Mouse (Mus musculus): ENCODE measurements at regions not wholly inside any gene's neighbourhood (a gene's known extent, or its start where the extent isn't known, plus 50 kb on each side); places are given as distances from the start of the nearest gene placed in this dataset.

DNA sequence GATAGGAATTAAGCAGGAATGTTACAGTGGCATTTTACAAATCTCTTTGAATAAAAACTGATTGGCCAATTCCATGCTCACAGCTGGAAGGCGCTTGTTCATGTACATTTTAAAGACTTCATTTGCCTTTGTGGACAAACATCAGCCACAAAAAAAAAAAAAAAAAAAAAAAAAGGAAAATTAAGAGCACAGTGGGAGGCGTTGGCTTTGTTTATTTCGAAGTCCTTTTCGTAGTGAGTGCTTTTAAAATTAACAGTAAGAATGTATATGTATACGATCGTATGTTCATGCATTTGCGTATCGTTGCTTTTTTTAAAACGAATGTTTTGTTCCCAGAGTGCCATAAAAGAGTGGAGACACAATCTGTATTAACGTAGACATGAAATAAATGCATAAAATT lies 250.6 kb upstream of the Nfe2l3 start:
- peaks cover 66% of the 10 kb centered on the region for H3K27me3 ChIP-seq (ENCODE audit: control insufficient read depth, insufficient read depth, low read depth, low read length)
- WGBS = 25% methylated on average over 10 of the region's 10 CpGs
- no peaks in the 10 kb centered on the region for H3K9me3 ChIP-seq (replicated peaks; ENCODE audit: control insufficient read depth, low read length, poor library complexity, severe bottlenecking)
- H3K36me3 ChIP-seq (ENCODE audit: control insufficient read depth, insufficient read depth, low read length) = no peaks in the 10 kb centered on the region
- no peaks in the 10 kb centered on the region for H3K4me1 ChIP-seq (ENCODE audit: control insufficient read depth, insufficient read depth, low read length)
- no peak overlapping the region for H3K4me3 ChIP-seq (ENCODE audit: low read depth, low read length)
- H3K4me2 ChIP-seq (ENCODE audit: low read length) = no peak overlapping the region
- no peak overlapping the region for H3K9ac ChIP-seq (ENCODE audit: low read depth, low read length)
- no peak for ATAC-seq
- H3K27ac ChIP-seq (ENCODE audit: low read length) = no peak overlapping the region

DNA sequence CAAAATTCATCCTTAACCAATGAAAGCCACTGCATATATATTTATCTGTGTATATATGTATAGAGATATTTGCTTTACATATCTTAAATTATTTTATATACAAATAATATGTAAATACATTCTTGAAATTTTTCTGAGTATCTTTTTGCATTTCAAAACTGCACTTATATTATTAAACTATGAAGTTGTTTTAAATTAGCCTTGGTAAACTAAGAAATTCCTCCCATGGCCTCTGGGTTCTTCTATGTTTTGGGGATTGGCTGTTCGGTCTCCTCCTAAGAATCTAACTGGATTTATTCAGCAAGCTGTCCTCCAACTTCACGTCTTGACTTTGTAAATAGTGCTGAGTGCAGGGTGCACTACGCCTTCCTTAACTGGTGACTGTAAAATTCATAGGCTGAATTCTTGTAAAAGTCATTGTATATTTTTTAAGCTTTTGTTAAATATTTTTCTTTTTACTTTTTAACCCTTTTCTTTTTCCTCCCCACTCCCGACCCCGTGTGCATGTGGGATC lies 249.6 kb upstream of the Nfe2l3 start:
- Histone ChIP-seq H3K4me1 (ENCODE audit: control insufficient read depth, insufficient read depth, low read length) (no peaks in the 10 kb centered on the region), H3K27ac (ENCODE audit: low read length) (no peak overlapping the region), H3K36me3 (ENCODE audit: control insufficient read depth, insufficient read depth, low read length) (no peaks in the 10 kb centered on the region), H3K27me3 (ENCODE audit: control insufficient read depth, insufficient read depth, low read depth, low read length) (peaks cover 68% of the 10 kb centered on the region), H3K4me2 (ENCODE audit: low read length) (no peak overlapping the region), H3K9ac (ENCODE audit: low read depth, low read length) (no peak overlapping the region), H3K9me3 (replicated peaks; ENCODE audit: control insufficient read depth, low read length, poor library complexity, severe bottlenecking) (no peaks in the 10 kb centered on the region), H3K4me3 (ENCODE audit: low read depth, low read length) (no peak overlapping the region)
- ATAC-seq = no peak
- WGBS = 9% methylated on average over 5 of the region's 5 CpGs

DNA sequence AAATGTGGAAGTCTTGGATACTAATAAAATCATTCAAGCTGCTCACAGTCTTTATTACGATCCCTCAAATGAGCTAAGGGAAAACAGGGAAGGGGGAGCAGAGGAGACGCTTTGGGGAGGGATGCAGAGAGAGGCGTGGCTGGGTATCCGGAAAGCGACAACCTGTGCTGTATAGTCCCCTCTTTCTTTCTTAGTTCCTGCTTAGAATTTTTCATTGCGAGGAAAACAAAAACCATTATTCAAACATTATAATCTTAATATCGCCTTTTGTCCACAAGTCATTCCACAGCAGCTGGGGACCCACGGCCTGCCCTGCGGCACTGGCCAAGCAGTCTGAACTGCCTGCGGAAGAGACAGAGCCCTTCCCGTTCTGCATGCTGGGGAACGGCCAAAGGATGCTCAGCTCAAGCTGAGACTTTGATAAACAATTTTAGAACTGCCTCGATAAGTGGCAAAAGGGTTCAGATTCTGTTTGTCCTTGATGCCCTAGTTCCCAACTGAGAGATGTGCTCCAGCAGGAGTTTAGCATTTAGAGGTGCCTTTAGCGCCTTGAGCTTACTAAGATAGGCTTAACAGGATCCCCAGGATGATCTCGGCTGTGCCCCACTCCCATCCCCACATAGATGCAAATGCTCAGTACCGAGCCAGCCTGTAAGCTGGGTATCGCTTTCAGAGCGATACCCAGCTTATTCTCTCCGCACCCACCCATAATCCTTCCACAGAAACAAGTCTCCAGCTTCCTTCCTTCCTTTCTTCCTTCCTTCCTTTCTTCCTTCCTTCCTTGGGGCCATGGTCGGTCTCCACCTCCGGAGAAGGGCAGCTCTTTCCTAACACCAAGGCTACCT lies 248.7 kb upstream of the Nfe2l3 start:
- under 1% methylated on average over 21 of the region's 21 CpGs for WGBS

DNA sequence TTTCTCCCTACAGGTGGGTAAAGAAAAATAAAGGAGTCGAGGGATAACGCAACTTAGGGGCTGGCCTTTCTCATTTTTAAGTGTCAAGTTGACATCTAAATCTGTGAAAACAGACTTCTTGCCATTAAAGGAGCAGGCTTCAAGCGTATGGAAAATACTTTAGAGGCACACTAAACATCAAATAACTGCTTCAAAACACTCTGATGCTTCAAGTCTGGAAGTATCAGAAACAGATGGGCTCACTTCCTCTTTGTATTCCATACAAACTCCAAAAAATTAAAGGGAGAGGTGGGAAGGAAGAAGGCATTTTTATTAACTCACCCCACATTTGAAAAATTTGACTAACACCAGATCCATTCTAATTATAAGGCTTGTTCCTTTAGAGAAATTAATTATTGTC lies 248.0 kb upstream of the Nfe2l3 start:
- H3K27ac ChIP-seq (ENCODE audit: low read length) = no peak overlapping the region
- H3K4me3 ChIP-seq (ENCODE audit: low read depth, low read length) = no peak overlapping the region
- H3K9me3 ChIP-seq (replicated peaks; ENCODE audit: control insufficient read depth, low read length, poor library complexity, severe bottlenecking) = no peaks in the 10 kb centered on the region
- H3K27me3 ChIP-seq (ENCODE audit: control insufficient read depth, insufficient read depth, low read depth, low read length) = peaks cover 78% of the 10 kb centered on the region
- H3K4me2 ChIP-seq (ENCODE audit: low read length) = no peak overlapping the region
- no peaks in the 10 kb centered on the region for H3K36me3 ChIP-seq (ENCODE audit: control insufficient read depth, insufficient read depth, low read length)
- ATAC-seq = no peak
- 6% methylated on average over 3 of the region's 3 CpGs for WGBS
- no peaks in the 10 kb centered on the region for H3K4me1 ChIP-seq (ENCODE audit: control insufficient read depth, insufficient read depth, low read length)
- H3K9ac ChIP-seq (ENCODE audit: low read depth, low read length) = no peak overlapping the region

More for the DNA sequence above, 248.7 kb upstream of the Nfe2l3 start:
- no peak for ATAC-seq
- H3K4me1 ChIP-seq (ENCODE audit: control insufficient read depth, insufficient read depth, low read length) = no peaks in the 10 kb centered on the region
- no peaks in the 10 kb centered on the region for H3K36me3 ChIP-seq (ENCODE audit: control insufficient read depth, insufficient read depth, low read length)
- H3K4me2 ChIP-seq (ENCODE audit: low read length) = no peak overlapping the region
- peaks cover 72% of the 10 kb centered on the region for H3K27me3 ChIP-seq (ENCODE audit: control insufficient read depth, insufficient read depth, low read depth, low read length)
- H3K9ac ChIP-seq (ENCODE audit: low read depth, low read length) = no peak overlapping the region
- no peak overlapping the region for H3K4me3 ChIP-seq (ENCODE audit: low read depth, low read length)
- no peak overlapping the region for H3K27ac ChIP-seq (ENCODE audit: low read length)
- H3K9me3 ChIP-seq (replicated peaks; ENCODE audit: control insufficient read depth, low read length, poor library complexity, severe bottlenecking) = no peaks in the 10 kb centered on the region

DNA sequence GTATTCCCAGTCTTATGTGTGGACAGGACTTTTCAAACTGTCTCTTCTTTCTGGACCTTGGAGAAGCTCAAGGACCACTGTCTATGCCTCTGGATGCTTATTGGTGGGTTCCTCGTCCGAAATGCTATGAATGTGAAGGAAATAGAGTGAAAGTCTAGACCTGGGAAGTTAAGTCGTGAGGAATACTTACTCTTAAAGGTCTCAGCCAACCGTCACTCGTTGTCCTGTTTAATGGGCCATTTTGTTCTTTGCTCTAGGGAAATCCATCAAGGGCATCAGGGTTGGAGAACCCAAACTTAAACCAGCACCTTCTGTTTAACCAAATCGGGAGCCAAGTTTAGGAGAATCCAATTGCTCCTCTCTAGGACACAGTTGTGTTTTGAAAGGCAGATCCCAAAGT lies 247.3 kb upstream of the Nfe2l3 start:
- 26% methylated on average over 6 of the region's 6 CpGs for WGBS
- no peak for ATAC-seq

DNA sequence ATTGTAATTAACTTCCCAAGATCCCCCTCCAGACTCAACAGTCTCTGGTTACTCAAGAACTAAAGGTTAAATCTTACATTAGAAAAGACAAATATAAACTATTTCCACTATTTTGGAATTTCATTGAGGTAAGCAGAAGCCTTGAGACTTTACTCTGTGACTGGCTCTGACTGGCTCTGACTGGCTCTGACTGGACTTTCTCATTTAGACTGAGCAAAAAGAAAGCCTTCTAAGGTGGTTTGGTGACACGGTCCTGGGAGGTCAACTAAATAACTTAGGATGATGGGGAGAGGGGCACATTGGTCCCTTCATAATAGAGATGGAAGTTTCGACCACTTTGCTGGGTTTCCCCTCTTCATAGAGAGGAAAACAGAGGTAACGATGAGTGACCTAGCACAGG lies 243.3 kb upstream of the Nfe2l3 start:
- no peak overlapping the region for H3K4me2 ChIP-seq (ENCODE audit: low read length)
- no peak overlapping the region for H3K27ac ChIP-seq (ENCODE audit: low read length)
- H3K4me3 ChIP-seq (ENCODE audit: low read depth, low read length) = no peak overlapping the region
- H3K27me3 ChIP-seq (ENCODE audit: control insufficient read depth, insufficient read depth, low read depth, low read length) = peaks cover 85% of the 10 kb centered on the region
- ATAC-seq = no peak
- H3K9ac ChIP-seq (ENCODE audit: low read depth, low read length) = no peak overlapping the region
- H3K4me1 ChIP-seq (ENCODE audit: control insufficient read depth, insufficient read depth, low read length) = no peaks in the 10 kb centered on the region
- no peaks in the 10 kb centered on the region for H3K9me3 ChIP-seq (replicated peaks; ENCODE audit: control insufficient read depth, low read length, poor library complexity, severe bottlenecking)
- H3K36me3 ChIP-seq (ENCODE audit: control insufficient read depth, insufficient read depth, low read length) = no peaks in the 10 kb centered on the region
- WGBS = 82% methylated on average over 3 of the region's 3 CpGs

More for the DNA sequence above, 247.3 kb upstream of the Nfe2l3 start:
- Histone ChIP-seq H3K27me3 (ENCODE audit: control insufficient read depth, insufficient read depth, low read depth, low read length) (peaks cover 79% of the 10 kb centered on the region), H3K4me1 (ENCODE audit: control insufficient read depth, insufficient read depth, low read length) (no peaks in the 10 kb centered on the region), H3K36me3 (ENCODE audit: control insufficient read depth, insufficient read depth, low read length) (no peaks in the 10 kb centered on the region), H3K9ac (ENCODE audit: low read depth, low read length) (no peak overlapping the region), H3K9me3 (replicated peaks; ENCODE audit: control insufficient read depth, low read length, poor library complexity, severe bottlenecking) (no peaks in the 10 kb centered on the region), H3K4me3 (ENCODE audit: low read depth, low read length) (no peak overlapping the region), H3K4me2 (ENCODE audit: low read length) (no peak overlapping the region), H3K27ac (ENCODE audit: low read length) (no peak overlapping the region)

DNA sequence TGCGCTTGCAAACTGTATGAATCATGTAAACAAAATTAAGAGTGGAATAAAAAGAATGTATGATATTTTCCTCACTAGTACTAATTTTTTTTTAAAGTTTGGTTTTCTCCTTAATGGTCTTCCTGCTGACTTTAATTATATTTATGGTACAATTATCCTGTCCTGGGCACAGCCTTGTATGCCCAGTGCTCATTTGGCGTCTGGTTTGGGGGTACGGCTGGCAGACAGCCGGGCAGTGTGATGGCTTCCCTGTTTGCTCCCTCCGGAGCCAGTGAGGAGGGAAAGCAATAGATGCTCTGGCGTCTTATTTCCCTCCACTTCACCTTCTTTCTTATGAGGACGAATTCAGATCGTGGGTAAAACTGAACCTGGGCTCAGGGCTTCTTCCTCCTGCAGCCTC lies 239.6 kb upstream of the Nfe2l3 start:
- Histone ChIP-seq H3K9me3 (replicated peaks; ENCODE audit: control insufficient read depth, low read length, poor library complexity, severe bottlenecking) (no peaks in the 10 kb centered on the region), H3K27me3 (ENCODE audit: control insufficient read depth, insufficient read depth, low read depth, low read length) (peaks cover 51% of the 10 kb centered on the region), H3K4me3 (ENCODE audit: low read depth, low read length) (no peak overlapping the region), H3K36me3 (ENCODE audit: control insufficient read depth, insufficient read depth, low read length) (no peaks in the 10 kb centered on the region), H3K9ac (ENCODE audit: low read depth, low read length) (no peak overlapping the region), H3K27ac (ENCODE audit: low read length) (no peak overlapping the region), H3K4me1 (ENCODE audit: control insufficient read depth, insufficient read depth, low read length) (no peaks in the 10 kb centered on the region), H3K4me2 (ENCODE audit: low read length) (no peak overlapping the region)
- WGBS = 34% methylated on average over 8 of the region's 8 CpGs
- ATAC-seq = no peak

DNA sequence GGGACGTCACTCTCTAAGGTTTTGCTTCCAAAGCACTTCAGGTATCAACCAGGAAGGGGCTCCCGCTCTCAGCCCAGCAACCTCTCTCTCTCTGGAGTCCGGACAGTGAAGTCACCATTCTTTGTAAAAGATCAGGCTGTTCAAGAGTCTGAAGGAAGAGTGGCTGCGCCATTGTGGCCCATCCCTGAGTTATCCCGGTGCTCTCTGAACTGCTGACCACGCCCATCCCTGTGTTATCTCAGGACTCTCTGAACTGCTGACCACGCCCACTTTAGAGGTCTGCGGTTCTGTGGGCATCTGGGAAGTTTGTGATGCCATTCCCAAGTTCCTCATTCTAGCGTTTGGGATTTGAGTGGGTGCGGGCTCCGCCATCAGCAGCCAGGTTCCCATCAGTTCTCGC lies 239.1 kb upstream of the Nfe2l3 start:
- no peak for ATAC-seq
- no peak overlapping the region for H3K4me2 ChIP-seq (ENCODE audit: low read length)
- no peak overlapping the region for H3K27ac ChIP-seq (ENCODE audit: low read length)
- no peaks in the 10 kb centered on the region for H3K36me3 ChIP-seq (ENCODE audit: control insufficient read depth, insufficient read depth, low read length)
- H3K4me1 ChIP-seq (ENCODE audit: control insufficient read depth, insufficient read depth, low read length) = no peaks in the 10 kb centered on the region
- H3K9ac ChIP-seq (ENCODE audit: low read depth, low read length) = no peak overlapping the region
- no peaks in the 10 kb centered on the region for H3K9me3 ChIP-seq (replicated peaks; ENCODE audit: control insufficient read depth, low read length, poor library complexity, severe bottlenecking)
- no peak overlapping the region for H3K4me3 ChIP-seq (ENCODE audit: low read depth, low read length)
- peaks cover 46% of the 10 kb centered on the region for H3K27me3 ChIP-seq (ENCODE audit: control insufficient read depth, insufficient read depth, low read depth, low read length)
- 15% methylated on average over 12 of the region's 12 CpGs for WGBS

DNA sequence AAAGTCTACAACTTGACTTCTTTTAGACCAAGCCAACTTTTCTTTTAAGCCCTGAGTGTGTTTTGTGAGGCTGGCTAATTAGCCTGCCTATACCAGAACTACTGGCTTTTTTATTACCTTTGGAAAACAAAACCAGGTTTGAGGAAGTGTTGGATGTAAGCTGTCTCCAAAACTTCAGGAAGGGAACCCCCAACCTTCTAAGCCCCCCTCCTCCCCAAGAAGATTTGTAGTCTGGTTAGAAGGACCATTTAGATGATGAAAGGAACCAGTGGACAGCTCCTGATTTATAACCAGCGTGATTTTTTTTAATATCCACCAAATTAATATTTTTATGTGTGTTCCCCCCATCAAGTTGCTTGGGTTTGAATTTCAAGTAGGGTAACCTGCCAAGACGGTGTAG lies 236.1 kb upstream of the Nfe2l3 start:
- H3K9me3 ChIP-seq (replicated peaks; ENCODE audit: control insufficient read depth, low read length, poor library complexity, severe bottlenecking) = no peaks in the 10 kb centered on the region
- ATAC-seq = no peak
- WGBS = 89% methylated on average over 2 of the region's 2 CpGs
- no peak overlapping the region for H3K4me2 ChIP-seq (ENCODE audit: low read length)
- H3K27ac ChIP-seq (ENCODE audit: low read length) = no peak overlapping the region
- no peak overlapping the region for H3K4me3 ChIP-seq (ENCODE audit: low read depth, low read length)
- H3K36me3 ChIP-seq (ENCODE audit: control insufficient read depth, insufficient read depth, low read length) = no peaks in the 10 kb centered on the region
- H3K4me1 ChIP-seq (ENCODE audit: control insufficient read depth, insufficient read depth, low read length) = no peaks in the 10 kb centered on the region
- H3K9ac ChIP-seq (ENCODE audit: low read depth, low read length) = no peak overlapping the region
- peaks cover 20% of the 10 kb centered on the region for H3K27me3 ChIP-seq (ENCODE audit: control insufficient read depth, insufficient read depth, low read depth, low read length)

Measured in midbrain, embryonic 16.5 days (tissue).